Comparison of ENCODE assay signal across 13 mouse cellular contexts in genomic region chr16:95741915-95742739, GRCm38 (mm10). TPM values are rescaled to one million over a fixed set of nuclear protein-coding genes. Genes with fewer than 3 reads are reported as not detected.
DNase-seq lines count a peak whose midpoint lies in the region; ATAC-seq and TF ChIP-seq lines count a peak whose summit lies in the region.
"Had no signal": no experiment of that assay in that cellular context is flagged by ENCODE, and none has a peak within 500 bp of the region (broad histone marks: within the 10 kb centered on the region; RNA-seq: fewer than 3 reads in every experiment).

No protein-coding gene starts in this region.

- H3K4me2 ChIP-seq in heart, embryonic 16.5 days (ENCODE audit: low read depth, low read length): no peak overlapping the region
- no peak overlapping the region for H3K4me2 ChIP-seq in lung, embryonic 14.5 days
- H3K4me2 ChIP-seq in intestine, embryonic 15.5 days (replicated peaks): 0 out of 2 replicates have a peak overlapping the region, but pooled peaks have one; percentile 15
- H3K4me2 ChIP-seq in stomach, postnatal 0 days (replicated peaks; ENCODE audit: low read depth): no peak overlapping the region
- H3K4me2 ChIP-seq: heart, embryonic 13.5 days; midbrain, embryonic 15.5 days; neural tube, embryonic 12.5 days had no signal

- no peak for DNase-seq in heart, postnatal 4 days
- DNase-seq in lung, embryonic 14.5 days: no peak
- DNase-seq in lung, postnatal 10 days: no peak
- no peak for DNase-seq in stomach, postnatal 0 days (ENCODE audit: low spot score)
- DNase-seq: cerebellum, adult 18-20 months; gastrocnemius, postnatal 36 days; layer of hippocampus, adult 9-11 months had no signal

- H3K4me1 ChIP-seq in heart, embryonic 16.5 days (ENCODE audit: control insufficient read depth, insufficient read depth, low read length): peaks cover 10% of the 10 kb centered on the region
- H3K4me1 ChIP-seq in lung, embryonic 14.5 days (ENCODE audit: insufficient read depth): peaks cover 16% of the 10 kb centered on the region
- H3K4me1 ChIP-seq in intestine, embryonic 15.5 days (replicated peaks): peaks cover 8% of the 10 kb centered on the region; the same call in 1 of the 2 replicates
- peaks cover 4% of the 10 kb centered on the region; the same call in 1 of the 2 replicates for H3K4me1 ChIP-seq in stomach, postnatal 0 days (replicated peaks; ENCODE audit: control insufficient read depth, insufficient read depth)
- H3K4me1 ChIP-seq: neural tube, embryonic 12.5 days had no signal

- H3K27ac ChIP-seq in heart, embryonic 16.5 days (ENCODE audit: low read length): peak overlapping the region; percentile 63
- peak overlapping the region; percentile 6; the same call in 1 of the 2 replicates for H3K27ac ChIP-seq in lung, embryonic 14.5 days (ENCODE audit: low read depth)
- peak overlapping the region; percentile 61 for H3K27ac ChIP-seq in intestine, embryonic 15.5 days
- peak overlapping the region; percentile 67 for H3K27ac ChIP-seq in stomach, postnatal 0 days (replicated peaks)
- H3K27ac ChIP-seq: heart, embryonic 13.5 days; midbrain, embryonic 15.5 days; neural tube, embryonic 12.5 days had no signal

- H3K36me3 ChIP-seq in heart, embryonic 16.5 days (ENCODE audit: control insufficient read depth, insufficient read depth): no peaks in the 10 kb centered on the region
- H3K36me3 ChIP-seq in lung, embryonic 14.5 days (ENCODE audit: insufficient read depth): no peaks in the 10 kb centered on the region
- no peaks in the 10 kb centered on the region for H3K36me3 ChIP-seq in intestine, embryonic 15.5 days
- H3K36me3 ChIP-seq in stomach, postnatal 0 days (ENCODE audit: control insufficient read depth, insufficient read depth, low read length): no peaks in the 10 kb centered on the region
- H3K36me3 ChIP-seq: heart, embryonic 13.5 days; midbrain, embryonic 15.5 days; neural tube, embryonic 12.5 days had no signal

- ATAC-seq in heart, embryonic 16.5 days (replicated peaks; ENCODE audit: extremely low read depth, insufficient read depth, low FRiP score): no peak
- ATAC-seq in lung, embryonic 14.5 days (ENCODE audit: insufficient read depth): peak; percentile 48; the same call in 1 of the 2 replicates
- no peak for ATAC-seq in intestine, embryonic 15.5 days
- ATAC-seq in stomach, postnatal 0 days (ENCODE audit: low FRiP score, low TSS enrichment): 0 out of 2 replicates have a peak, but pooled peaks have one; percentile 53
- ATAC-seq in erythroblast, adult 5-6 weeks (replicated peaks; ENCODE audit: low FRiP score, poor library complexity, severe bottlenecking): no peak
- ATAC-seq: midbrain, embryonic 15.5 days had no signal

- H3K27me3 ChIP-seq in heart, embryonic 16.5 days (ENCODE audit: control insufficient read depth, insufficient read depth, low read length): no peaks in the 10 kb centered on the region
- H3K27me3 ChIP-seq in lung, embryonic 14.5 days (ENCODE audit: insufficient read depth, low read length): no peaks in the 10 kb centered on the region
- no peaks in the 10 kb centered on the region for H3K27me3 ChIP-seq in intestine, embryonic 15.5 days (replicated peaks)
- H3K27me3 ChIP-seq in stomach, postnatal 0 days (ENCODE audit: control insufficient read depth, insufficient read depth, low read length): no peaks in the 10 kb centered on the region
- H3K27me3 ChIP-seq: heart, embryonic 13.5 days; midbrain, embryonic 15.5 days; neural tube, embryonic 12.5 days had no signal

- H3K4me3 ChIP-seq in heart, embryonic 16.5 days (ENCODE audit: low read length): no peak overlapping the region
- H3K4me3 ChIP-seq in lung, embryonic 14.5 days (ENCODE audit: low read depth, low read length): no peak overlapping the region
- no peak overlapping the region for H3K4me3 ChIP-seq in intestine, embryonic 15.5 days (replicated peaks)
- no peak overlapping the region for H3K4me3 ChIP-seq in stomach, postnatal 0 days (ENCODE audit: low read depth, low read length)
- H3K4me3 ChIP-seq: heart, embryonic 13.5 days; midbrain, embryonic 15.5 days; neural tube, embryonic 12.5 days had no signal

- TF ChIP-seq EP300 in stomach, postnatal 0 days (optimal IDR thresholded peaks at IDR 0.05): no peak

- WGBS in heart, embryonic 16.5 days: 64% methylated on average over 10 of the region's 10 CpGs
- WGBS in lung, embryonic 14.5 days: 47% methylated on average over 10 of the region's 10 CpGs
- 60% methylated on average over 10 of the region's 10 CpGs for WGBS in intestine, embryonic 15.5 days
- 55% methylated on average over 10 of the region's 10 CpGs for WGBS in stomach, postnatal 0 days

- no peaks in the 10 kb centered on the region for H3K9me3 ChIP-seq in heart, embryonic 16.5 days (replicated peaks; ENCODE audit: control insufficient read depth, low read length)
- H3K9me3 ChIP-seq in lung, embryonic 14.5 days (ENCODE audit: low read depth, low read length): no peaks in the 10 kb centered on the region
- H3K9me3 ChIP-seq in intestine, embryonic 15.5 days: no peaks in the 10 kb centered on the region
- H3K9me3 ChIP-seq in stomach, postnatal 0 days (ENCODE audit: control insufficient read depth, low read length): no peaks in the 10 kb centered on the region
- H3K9me3 ChIP-seq: heart, embryonic 13.5 days; midbrain, embryonic 15.5 days; neural tube, embryonic 12.5 days had no signal

- peak overlapping the region; percentile 15; the same call in 1 of the 2 replicates for H3K9ac ChIP-seq in heart, embryonic 16.5 days (ENCODE audit: low read length)
- H3K9ac ChIP-seq in lung, embryonic 14.5 days: no peak overlapping the region
- no peak overlapping the region for H3K9ac ChIP-seq in intestine, embryonic 15.5 days
- no peak overlapping the region for H3K9ac ChIP-seq in stomach, postnatal 0 days (ENCODE audit: low read length)
- H3K9ac ChIP-seq: heart, embryonic 13.5 days; midbrain, embryonic 15.5 days; neural tube, embryonic 12.5 days had no signal

- TF ChIP-seq CTCF in lung, embryonic 14.5 days (IDR thresholded peaks at IDR 0.05; ENCODE audit: low read depth): no peak
- no peak for TF ChIP-seq CTCF in stomach, postnatal 0 days (IDR thresholded peaks at IDR 0.05; ENCODE audit: low read depth)

RNA-seq across cellular contexts. Expression of gene Ets2, which starts 40.3 kb away (rescaled TPM):
- polyA plus RNA-seq in heart, embryonic 16.5 days (2015; fragmentation: Nextera tagmentation; extraction: Ambion mirVana): 71.1 and 73.6 TPM in 2 replicates
- total RNA-seq in heart, postnatal 4 days (2021): 100 to 1,000 TPM; 106 to 110 TPM
- 72.6 and 74.7 TPM in 2 replicates for polyA plus RNA-seq in lung, embryonic 14.5 days (2014; fragmentation: Nextera tagmentation; extraction: Ambion mirVana)
- 59.5 and 64.7 TPM in 2 replicates for polyA plus RNA-seq in intestine, embryonic 15.5 days (2015; fragmentation: Nextera tagmentation; extraction: Ambion mirVana)
- 35.1 and 38.1 TPM in 2 replicates for polyA plus RNA-seq in stomach, postnatal 0 days (2015; fragmentation: Nextera tagmentation; extraction: Ambion mirVana)
- total RNA-seq in erythroblast, adult 5-6 weeks (2015; ENCODE audit: low replicate concordance): 2.1 and 4.6 TPM in 2 replicates
- 2.6 and 5.9 TPM in 2 replicates for total RNA-seq in erythroblast, adult 5-6 weeks (2017; ENCODE audit: low replicate concordance)

Comparison
In these comparisons a context has a peak if more than half of its experiments do, and no peak if none do; other contexts are left out.
1. ATAC-seq: peak in lung, embryonic 14.5 days (single experiment) and stomach, postnatal 0 days (single experiment); none in heart, embryonic 16.5 days (single experiment), intestine, embryonic 15.5 days (single experiment) and erythroblast, adult 5-6 weeks (single experiment).
2. H3K27ac ChIP-seq: peak in every context shown above with its lines; median percentile 67 in stomach, postnatal 0 days; 63 in heart, embryonic 16.5 days; 61 in intestine, embryonic 15.5 days; 6 in lung, embryonic 14.5 days.